Mouse (Mus musculus) E14TG2a.4 (cell line): Measurements from ENCODE around the gene Kirrel.

Source experiments
- CTCF ChIP-seq: conservative IDR thresholded peaks from 2 replicates; pipeline ENCODE4 v1.5.1; 2014; ENCODE audit warnings: low read length
- POU5F1 ChIP-seq: IDR thresholded peaks from 2 replicates; pipeline ENCODE4 v1.6.1; 2014; ENCODE audit warnings: low read length, borderline replicate concordance

- TF ChIP-seq CTCF (no peak), POU5F1 (no peak)
These were observed 37.8 kb downstream of the Kirrel start for GRCm38 (mm10) chr3:87136782-87137181.
